Mouse (Mus musculus) embryonic fibroblast, embryonic 13.5 days (primary cell): ENCODE results near the gene Ccdc61.

ENCODE experiments used
- CTCF ChIP-seq: IDR thresholded peaks from 2 replicates; pipeline ENCODE4 v1.5.1; 2011; ENCODE audit warnings: mild to moderate bottlenecking, control low read depth, low read length, moderate library complexity, borderline replicate concordance; ENCODE audit not compliant: insufficient read depth
- POLR2A ChIP-seq: IDR thresholded peaks from 2 replicates; pipeline ENCODE4 v1.6.1; 2011; ENCODE audit warnings: low read depth, mild to moderate bottlenecking, control low read depth, low read length, moderate library complexity

GRCm38 (mm10) chr7:18942815-18943214, 32.6 kb upstream of the Ccdc61 start:
- TF ChIP-seq POLR2A (no peak), CTCF (no peak)
